Mouse (Mus musculus): ENCODE measurements around the gene Gtf2ird2. TPM values are rescaled to one million over a fixed set of nuclear protein-coding genes. Genes with fewer than 3 reads are reported as not detected.

Gtf2ird2 gene
- total RNA-seq (2015; ENCODE audit: low replicate concordance) (1.3 TPM in 1 of 2 replicates, not detected in the other), total RNA-seq (2017; ENCODE audit: low replicate concordance) (0.53 and 2.7 TPM in 2 replicates)

DNA sequence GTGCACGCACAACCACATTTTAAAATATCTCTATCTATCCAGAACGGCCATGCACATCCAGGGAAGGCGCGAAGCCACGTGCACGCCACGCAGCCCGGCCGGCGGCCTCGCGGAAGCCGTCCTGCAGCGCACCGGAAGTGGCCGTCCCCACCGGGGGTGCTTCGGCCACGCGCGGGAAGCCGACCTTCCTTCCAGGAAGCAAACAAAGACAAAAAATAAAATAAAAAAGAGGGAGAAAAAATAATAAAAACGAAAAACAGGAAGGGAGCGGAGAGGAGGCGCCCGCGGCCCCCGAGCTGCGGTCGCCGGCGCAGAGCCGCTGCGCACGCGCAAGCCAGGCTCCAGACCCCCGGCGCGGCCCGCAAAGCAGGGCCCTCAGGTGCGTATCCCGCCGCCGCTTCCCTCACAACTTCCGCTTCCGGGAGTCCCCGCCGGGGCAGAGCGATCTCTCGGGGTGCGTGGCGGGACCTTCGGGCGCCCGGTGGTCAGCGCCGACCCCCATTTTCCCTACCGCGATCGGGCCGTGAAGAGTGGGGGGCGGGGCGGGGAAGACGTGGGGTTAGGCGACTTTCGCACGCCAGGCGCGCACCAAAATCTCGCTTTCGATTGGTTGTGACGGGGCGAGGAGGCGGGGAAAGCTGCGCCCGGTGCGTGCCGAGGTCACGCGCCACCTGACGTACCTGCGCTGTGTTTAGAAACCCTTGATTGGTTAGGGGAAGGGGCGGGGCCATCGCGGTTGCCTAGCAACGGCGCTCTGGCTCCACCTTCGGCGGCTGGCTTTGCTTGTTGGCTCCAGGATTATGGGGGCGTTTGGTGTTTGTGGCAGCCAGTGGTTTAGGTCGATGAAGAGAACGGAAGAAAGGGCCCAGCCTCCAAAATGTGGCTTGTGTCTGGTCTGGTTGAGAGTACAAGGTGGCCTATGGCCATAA, at the start of gene Gtf2ird2:
Gene Gtf2ird2 (plus strand): TSS at position 140 of the 929 bp plus-strand sequence.
- ATAC-seq (replicated peaks; ENCODE audit: low FRiP score, poor library complexity, severe bottlenecking), result peak; percentile 99

DNA sequence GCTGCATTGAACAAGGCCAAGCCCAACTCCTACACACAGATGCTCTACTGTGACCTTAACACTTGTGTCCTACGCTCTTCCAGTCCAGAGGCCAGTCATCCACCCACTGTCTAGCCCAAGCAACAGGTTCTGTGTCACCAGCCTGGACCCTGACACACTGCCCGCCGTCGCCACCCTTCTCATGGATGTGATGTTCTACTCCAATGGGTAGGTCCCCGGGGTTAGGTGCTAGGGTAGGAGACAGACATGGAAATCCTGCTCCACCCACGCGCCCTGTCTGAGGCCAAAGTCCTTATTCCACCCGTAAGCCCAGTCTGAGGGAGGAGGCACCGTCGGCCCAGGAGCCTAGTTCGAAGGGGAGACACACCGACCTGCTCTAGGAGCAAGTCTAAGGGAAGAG, 47.8 kb upstream of the Gtf2ird2 start:
- ATAC-seq (replicated peaks; ENCODE audit: low FRiP score, poor library complexity, severe bottlenecking), result 0 out of 2 replicates have a peak, but pooled peaks have one; percentile 14

DNA sequence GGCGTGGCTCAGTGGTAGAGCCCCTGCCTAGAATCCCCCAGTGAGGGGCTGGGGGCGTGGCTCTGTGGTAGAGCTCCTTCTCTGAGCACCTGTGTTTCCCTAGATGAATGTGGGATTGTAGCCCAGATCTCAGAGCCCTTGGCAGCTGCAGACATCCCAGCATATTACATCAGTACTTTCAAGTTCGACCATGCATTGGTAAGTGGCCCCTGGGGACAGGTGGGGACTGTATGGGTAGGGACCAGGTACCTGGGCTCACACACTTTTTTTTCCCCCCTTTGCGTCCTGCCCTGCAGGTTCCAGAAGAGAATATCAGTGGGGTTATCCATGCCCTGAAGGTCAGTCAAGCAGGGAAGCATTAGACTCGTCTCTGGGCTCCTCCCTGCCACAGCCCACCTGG, 45.9 kb upstream of the Gtf2ird2 start:
- ATAC-seq (replicated peaks; ENCODE audit: low FRiP score, poor library complexity, severe bottlenecking), result no peak

DNA sequence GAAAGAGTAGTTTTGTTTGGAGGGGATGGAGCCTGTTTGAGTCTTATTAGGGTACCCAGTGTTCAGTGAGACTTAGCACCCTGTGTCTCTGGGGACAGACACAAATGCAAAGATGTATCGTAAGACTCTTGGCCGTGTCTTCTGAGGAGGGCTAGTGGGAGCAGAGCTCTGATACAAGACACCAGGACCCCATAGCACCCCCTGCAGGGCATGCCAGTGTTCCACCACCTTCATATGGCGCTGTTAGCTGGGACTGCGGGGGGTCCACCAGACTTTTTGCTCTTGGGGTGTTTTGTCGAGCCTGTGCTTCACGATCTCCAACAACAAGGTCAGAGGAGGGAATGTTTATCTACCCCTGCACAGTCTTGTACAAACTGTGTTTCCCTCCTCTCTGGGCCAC, 44.4 kb upstream of the Gtf2ird2 start:
- no peak for ATAC-seq (replicated peaks; ENCODE audit: low FRiP score, poor library complexity, severe bottlenecking)

DNA sequence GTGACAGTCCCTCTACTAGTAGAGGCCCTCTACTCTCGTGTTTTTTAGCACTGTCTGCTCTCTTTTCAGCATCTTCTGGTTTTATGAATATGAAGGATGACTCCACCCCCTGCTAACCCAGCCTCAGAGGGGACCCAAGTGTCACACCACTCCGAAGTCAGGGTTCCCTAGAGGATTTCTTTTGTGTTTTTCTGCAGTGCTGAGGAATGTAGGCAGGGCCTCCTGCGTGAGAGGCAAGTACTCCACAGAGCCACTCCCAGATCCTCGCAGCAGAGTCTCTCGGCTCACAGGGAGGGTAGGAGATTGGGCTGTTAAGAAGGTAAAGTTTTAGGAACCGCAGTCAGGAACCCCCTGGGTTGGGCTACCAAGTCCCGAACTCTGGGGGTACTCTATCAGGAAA, 42.6 kb upstream of the Gtf2ird2 start:
- no peak for ATAC-seq (replicated peaks; ENCODE audit: low FRiP score, poor library complexity, severe bottlenecking)

DNA sequence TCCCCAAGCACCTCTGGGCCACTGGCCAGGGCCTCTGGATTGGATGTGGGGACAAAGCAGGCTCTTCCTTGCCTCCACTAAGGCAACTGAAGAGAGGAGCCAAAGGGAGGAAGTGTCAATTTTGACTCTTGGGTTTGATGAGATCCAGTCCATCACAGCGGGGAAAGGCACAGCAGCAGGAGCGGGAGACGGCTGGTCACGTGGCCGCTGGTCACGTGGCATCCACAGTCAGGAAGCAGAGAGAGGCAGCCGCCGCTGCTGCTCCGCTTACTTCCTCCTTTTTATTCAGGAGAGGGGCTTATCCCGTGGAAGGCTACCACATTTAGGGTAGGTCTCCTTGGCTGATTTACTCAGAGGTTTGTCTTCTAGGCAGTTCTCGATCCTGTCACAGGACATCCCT, 41.4 kb upstream of the Gtf2ird2 start:
- no peak for ATAC-seq (replicated peaks; ENCODE audit: low FRiP score, poor library complexity, severe bottlenecking)

DNA sequence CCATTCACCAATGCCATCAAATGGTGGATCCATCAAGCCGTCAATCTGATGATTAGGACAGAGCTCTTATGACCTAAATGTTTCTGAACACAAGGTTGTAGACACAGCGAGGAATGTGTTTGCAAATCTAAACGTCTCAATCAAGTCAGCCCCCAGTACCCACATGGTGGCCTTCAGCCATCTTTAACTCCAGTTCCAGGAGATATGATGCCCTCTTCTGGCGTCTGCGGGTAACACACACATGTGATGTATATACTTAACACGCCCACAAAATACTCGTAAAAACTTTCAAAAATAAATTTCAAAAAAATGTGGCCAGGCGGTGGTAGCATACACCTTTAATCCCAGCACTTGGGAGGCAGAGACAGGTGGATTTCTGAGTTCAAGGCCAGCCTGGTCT, 38.8 kb upstream of the Gtf2ird2 start:
- no peak for ATAC-seq (replicated peaks; ENCODE audit: low FRiP score, poor library complexity, severe bottlenecking)

DNA sequence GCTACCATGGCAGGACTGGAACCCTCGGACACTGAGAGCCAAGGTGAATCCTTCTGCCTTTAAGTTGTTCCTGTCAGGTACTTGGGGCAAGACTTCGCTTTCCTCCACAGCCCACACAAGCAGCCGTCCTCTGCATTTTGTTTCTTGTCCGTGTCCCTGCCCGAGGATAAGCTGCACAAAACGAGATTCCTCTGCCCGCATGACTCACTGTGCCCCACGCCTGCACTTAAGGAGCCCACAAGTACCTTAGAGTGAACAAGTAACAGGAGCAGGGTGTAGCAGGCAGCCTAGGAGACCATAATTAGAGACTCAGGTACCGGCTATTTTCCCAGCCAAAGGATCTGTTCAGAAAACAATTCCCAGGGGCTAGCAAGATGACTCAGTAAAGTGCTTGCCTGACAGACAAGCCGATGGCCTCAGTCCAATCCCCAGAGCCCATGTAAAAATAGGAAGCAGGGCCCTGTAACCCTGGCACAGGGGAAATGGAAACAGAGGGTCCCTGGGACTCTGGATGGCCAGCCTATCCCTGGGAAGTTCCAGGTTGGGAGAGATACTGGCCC, 36.5 kb upstream of the Gtf2ird2 start:
- no peak for ATAC-seq (replicated peaks; ENCODE audit: low FRiP score, poor library complexity, severe bottlenecking)

DNA sequence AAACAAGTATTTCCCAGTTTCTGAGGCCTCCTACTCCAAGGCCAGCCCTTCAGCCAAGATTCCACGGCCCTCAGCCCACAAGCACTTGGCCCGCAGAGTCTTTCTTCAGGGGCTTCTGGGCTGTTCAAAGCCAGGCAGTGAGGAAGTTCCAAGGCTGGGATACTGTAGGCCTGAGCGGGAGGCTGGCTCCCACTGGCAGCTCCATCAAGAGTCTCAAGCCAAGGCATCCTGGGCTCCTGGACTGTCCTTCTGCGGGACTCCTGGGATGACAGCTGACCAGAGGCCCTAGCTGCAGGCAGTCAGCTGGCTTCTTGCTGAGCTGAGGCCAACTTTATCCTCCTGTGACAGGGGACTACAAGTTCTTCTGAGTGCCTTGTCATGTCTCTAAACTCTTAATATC, 35.7 kb upstream of the Gtf2ird2 start:
- no peak for ATAC-seq (replicated peaks; ENCODE audit: low FRiP score, poor library complexity, severe bottlenecking)

DNA sequence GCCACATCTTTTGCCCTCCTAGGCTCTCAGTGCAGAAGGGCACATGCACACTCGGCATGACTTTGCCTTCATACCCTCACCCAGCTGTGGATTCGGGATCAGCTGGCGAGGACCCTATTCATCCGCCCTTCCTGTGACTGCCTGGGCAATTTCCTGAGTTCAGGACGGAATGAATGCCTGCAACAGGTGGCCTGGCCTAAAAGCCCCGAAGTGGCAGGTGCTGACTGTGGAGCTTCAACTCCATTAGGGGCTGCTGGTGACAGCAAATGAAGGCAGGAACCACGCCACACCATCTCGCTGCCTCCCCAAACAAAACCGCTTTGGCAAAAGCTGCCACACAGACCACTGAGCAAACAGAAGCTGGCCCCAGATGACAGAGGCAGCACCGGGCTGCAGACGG, 31.9 kb upstream of the Gtf2ird2 start:
- no peak for ATAC-seq (replicated peaks; ENCODE audit: low FRiP score, poor library complexity, severe bottlenecking)

DNA sequence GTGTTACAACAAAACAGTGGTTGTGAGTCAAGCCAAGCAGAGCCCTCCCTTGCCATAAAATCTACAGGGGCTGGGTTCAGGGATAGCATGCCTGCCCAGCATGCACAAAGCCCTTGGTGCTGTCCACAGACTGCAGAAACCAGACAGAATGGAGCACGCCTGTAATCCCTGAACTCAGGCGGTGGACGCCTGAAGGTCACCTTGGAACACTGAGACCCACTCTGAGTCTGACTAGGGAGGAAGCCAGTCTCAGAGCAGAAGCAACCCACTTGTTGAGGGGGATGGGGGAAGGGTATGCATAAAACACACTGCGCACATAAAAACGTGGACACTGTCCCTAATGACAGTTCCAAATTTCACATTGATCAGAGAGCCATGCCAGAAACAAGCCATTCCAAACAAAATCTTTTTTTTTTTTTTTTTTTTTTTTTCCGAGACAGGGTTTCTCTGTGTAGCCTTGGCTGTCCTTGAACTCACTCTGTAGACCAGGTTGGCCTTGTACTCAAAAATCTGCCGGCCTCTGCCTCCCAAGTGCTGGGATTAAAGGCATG, 27.8 kb upstream of the Gtf2ird2 start:
- ATAC-seq (replicated peaks; ENCODE audit: low FRiP score, poor library complexity, severe bottlenecking), result no peak

DNA sequence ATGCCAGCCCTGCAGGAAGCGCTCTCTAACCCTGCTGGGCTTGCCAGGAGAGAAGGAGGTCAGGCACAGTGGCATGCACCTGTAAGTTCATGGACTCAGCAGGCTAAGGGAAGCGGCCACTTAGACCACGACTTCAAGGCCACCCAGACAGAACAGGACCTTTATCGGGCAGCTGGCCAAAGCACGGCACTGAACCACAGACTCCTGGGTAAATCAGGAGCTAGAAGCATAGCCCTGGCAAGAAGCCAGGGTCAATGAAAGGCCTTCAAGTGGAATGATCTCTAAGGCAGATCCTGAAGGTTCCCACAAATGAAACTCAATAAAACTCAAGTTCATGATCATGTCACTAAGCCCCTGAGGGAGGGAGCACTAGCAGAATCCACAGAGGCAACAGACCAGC, 19.1 kb upstream of the Gtf2ird2 start:
- no peak for ATAC-seq (replicated peaks; ENCODE audit: low FRiP score, poor library complexity, severe bottlenecking)

DNA sequence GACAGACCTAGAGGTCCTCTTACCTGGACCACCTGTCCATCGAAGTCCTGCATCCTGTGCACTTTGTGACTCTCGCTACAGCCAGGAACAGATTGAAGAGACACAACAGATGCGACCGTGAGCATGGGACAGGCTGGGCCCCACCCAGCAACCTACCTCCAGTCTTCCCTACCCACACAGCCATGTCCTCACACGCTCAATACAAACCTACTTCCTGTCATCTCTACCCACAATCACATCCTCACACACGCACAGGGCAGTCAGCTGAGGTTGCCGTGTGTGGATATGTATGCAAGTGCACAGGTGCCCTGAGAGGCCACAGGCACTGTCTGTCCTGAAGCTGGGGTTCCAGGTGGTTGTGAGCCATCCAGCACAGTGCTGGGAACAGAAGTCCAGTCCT, 17.2 kb upstream of the Gtf2ird2 start:
- ATAC-seq (replicated peaks; ENCODE audit: low FRiP score, poor library complexity, severe bottlenecking), result no peak

DNA sequence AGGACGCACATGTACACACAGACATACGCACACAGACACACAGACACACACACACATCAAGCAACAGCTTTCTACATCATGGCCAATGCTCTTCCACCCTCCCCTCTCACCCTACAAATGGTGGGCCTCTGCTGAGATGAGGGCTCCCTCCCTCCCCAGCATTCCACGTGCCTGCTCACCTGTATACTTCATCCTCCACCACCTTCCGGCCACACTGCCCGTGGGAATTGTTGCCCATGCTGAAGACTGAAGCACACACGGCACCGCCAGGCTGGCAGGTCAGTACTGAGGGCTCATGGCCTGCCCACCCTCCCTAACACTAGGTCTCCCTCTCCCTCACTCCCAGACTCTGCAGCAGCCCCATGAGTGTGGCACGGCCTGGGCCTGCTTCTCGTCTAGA, 15.8 kb upstream of the Gtf2ird2 start:
- no peak for ATAC-seq (replicated peaks; ENCODE audit: low FRiP score, poor library complexity, severe bottlenecking)

DNA sequence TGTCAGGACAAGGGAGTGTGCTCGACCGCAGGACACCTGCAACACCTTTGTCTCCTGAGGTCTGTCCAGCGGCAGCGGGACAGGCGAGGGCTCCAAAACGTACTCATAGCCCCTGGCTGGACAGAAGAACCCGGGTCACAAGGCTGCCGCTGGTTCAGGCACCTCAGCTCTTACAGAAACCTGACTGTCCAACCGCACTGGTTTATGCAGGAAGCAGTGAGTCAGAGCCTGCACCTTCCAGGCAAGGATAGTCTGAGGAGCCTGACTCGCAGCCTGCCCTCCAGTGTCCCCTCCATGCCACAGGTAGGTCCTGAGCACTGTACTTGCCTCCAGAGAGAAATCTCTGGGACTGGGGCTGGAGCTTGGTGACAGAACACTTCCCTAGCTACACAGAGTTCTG, 14.6 kb upstream of the Gtf2ird2 start:
- ATAC-seq (replicated peaks; ENCODE audit: low FRiP score, poor library complexity, severe bottlenecking), result no peak

DNA sequence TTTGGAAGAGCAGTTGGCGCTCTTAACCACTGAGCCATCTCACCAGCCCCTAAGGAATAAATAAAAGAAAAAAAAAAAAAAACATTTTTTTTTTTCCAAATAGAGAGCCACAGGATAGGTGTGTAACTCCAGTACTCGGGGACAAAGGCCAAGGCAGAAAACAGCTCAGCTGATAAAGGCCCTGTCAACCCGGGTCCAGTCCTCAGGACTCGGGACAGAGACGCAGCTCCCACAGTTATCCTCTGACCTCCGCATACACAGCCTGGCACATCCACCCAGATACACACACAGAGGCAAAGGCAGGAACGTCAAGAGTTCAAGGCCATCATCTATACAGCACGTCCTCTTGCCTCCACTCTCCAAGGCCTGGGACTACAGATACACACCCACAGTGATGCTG, 13.7 kb upstream of the Gtf2ird2 start:
- no peak for ATAC-seq (replicated peaks; ENCODE audit: low FRiP score, poor library complexity, severe bottlenecking)

DNA sequence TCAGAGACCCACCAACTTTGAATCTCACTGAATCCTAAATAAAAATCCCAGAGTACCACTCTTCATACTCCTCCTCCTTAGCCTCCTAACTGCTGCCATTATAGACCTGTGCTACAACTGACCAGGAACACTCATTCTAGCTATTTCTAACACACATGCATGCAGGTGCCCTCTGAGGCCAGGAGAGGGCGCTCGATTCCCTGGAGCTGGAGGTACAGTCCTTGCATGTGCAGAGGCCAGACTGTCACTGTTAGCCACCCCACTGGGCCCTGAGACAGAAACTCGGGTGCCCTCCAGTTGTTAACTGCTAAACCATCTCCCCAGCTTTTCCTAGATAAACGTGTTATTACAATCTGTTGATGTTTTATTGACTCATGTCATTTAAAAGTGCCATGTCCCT, 10.6 kb upstream of the Gtf2ird2 start:
- ATAC-seq (replicated peaks; ENCODE audit: low FRiP score, poor library complexity, severe bottlenecking), result no peak

DNA sequence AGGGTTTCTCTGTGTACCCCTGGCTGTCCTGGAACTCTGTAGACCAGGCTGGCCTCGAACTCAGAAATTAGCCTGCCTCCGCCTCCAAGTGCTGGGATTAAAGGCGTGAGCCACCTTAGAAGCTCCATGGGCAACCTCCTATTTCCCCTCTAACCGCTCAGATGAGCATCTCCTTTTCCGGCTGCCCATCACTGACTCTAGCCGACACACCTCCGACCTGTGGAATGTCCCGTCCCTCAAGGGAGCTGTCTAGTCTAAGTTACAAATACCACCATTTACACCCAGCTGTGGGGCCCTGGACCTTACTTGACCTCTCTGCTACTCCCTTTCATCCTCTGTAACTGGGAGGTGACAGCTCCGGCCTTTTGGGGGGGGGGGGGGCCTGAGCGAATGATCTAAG, 8.1 kb upstream of the Gtf2ird2 start:
- ATAC-seq (replicated peaks; ENCODE audit: low FRiP score, poor library complexity, severe bottlenecking), result no peak

DNA sequence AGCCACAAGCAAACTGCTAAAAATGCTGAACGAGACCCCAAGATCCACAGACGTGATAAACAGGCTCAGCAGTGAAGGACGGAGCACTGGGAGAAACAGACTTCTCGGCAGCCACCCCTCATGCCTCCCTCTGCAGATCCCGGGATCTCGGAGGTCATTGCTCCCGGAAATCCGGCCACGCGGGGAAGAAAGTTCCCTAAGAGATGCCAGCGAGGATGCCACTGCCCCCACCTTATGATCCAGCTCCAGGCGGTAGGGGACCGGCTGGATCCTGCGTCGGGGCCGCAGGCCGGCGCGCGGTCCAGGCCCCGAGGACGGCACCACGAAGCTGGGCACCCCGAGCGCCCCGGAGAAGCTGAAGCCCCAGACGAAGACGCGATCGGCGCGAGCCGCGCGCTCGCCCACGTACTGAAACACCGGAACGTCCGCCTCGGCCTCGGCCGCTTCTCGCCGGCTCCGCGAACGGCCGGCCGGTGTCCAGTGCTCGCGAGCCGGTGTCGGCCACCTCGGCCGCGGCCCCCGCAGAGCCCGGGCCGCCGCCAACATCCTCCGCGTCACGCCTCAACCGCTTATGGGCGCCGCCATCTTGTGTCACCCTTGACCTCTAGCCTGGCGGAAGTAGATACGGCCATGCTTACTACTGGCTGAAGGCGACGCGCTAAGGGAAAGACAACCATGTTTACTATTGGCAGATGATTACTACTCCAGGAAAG, 7.5 kb upstream of the Gtf2ird2 start, which contains the start of gene Rcc1l:
Gene Rcc1l (minus strand): TSS at position 606 of the 713 bp plus-strand sequence.
- peak; percentile 93 for ATAC-seq (replicated peaks; ENCODE audit: low FRiP score, poor library complexity, severe bottlenecking)

DNA sequence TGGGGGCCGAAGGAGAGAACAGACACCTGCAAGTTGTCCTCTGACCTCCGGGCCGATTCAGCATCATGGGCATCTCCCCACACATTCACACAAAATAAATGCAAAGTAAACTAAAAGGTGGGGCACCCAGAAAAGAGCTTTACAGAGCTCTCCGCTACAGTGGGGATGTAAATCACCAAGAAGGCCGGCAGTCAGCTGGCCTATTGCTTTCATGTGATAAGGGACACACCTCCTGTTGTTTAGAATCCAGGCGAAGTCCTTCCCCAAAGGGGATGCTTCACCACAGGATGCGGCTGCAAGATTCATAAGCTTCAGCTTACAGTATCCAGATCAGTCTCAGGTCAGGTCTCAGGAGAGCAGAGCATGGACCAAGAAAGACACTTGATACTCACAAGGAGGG, 5.3 kb upstream of the Gtf2ird2 start:
- no peak for ATAC-seq (replicated peaks; ENCODE audit: low FRiP score, poor library complexity, severe bottlenecking)

All from erythroid progenitor cell, adult 5-6 weeks (primary cell).